Mouse (Mus musculus): ENCODE measurements around the gene Fbxw7. TPM values are rescaled to one million over a fixed set of nuclear protein-coding genes. Genes with fewer than 3 reads are reported as not detected.

Fbxw7 gene
- polyA plus RNA-seq (2012; rRNA removed): 167 and 180 TPM in 2 replicates

DNA sequence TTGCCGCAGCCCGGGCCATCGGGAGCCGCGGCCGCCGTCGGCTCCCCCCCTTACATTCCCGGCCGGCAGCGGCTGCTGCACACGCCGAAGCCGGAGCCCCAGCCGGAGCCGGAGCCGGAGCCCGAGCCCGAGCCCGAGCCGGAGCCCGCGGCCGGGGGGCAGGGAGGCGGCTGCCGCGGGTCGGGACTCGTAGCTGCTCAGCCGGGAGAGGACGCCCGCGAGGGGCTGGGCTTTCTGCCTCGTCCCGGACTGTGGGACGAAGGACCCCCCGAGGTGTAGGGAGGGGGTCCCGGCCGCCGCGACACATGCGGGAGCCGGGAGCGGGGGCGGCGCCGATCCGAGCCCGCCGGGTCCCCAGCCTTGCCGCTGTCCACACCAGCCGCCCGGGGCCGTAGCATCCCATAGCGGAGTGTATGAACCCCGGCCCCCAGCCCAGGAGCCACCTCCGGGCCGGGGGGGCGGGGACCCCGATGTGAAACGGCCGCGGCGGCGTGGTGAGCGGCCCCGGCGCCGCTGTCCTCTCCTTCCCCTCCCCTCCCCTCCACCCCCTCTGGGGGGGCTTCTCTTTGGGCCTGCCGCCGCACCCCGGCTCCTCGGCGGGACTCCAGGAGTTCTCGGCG lies at the start of gene Fbxw7:
Gene Fbxw7, plus strand, starts transcription at position 507 of the 620 bp plus-strand sequence.
- peak within 1 kb of the TSS; percentile 33 for H3K27ac ChIP-seq (ENCODE audit: insufficient read depth, low read length)
- no peak for TF ChIP-seq POLR2A (IDR thresholded peaks at IDR 0.05; ENCODE audit: extremely low read depth, insufficient read depth, low read length)
- H3K4me1 ChIP-seq (ENCODE audit: control insufficient read depth, insufficient read depth, low read length): no peaks in the 10 kb centered on the region; the same call in 1 of the 2 replicates
- peak within 1 kb of the TSS; percentile 77 for H3K4me3 ChIP-seq (ENCODE audit: insufficient read depth, low read length)

DNA sequence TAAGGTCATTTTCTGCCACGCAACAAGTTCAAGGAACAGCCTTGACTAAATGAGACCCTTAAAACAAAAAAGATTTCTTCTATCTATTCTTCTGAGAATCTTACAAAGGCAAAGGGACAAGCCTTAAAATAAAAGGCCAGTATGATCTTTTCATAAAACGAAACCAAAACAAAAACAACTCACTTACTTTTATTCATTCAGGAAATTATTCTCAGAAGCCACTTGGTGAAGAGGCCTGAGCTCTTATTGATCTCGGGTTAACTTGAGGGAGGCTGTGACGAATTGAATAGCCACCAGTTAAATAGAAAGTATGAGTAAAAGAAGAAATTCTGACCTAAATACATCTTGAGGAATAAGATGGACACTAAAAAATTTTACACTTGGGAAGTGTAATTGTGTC lies 46.1 kb upstream of the Fbxw7 start:
- H3K4me3 ChIP-seq (ENCODE audit: insufficient read depth, low read length): no peak overlapping the region

DNA sequence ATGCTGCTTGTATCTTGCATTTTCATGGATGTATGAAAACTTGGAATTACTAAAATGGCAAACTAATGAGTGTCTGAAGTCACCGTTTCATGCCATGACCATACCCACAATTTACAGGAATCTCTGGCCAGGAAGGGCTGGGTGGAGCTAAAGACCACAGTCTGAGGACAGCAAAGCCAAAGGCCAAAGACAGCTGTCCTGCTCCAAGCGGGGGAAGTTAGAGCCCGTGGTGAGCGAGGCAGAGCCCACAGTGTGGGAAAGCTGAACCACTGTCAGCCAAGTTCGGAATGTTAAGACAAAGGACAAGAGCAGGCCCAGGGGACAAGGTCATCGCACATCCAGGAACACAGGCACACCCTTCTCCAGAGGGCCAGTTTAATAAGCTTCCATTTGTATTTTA lies 45.7 kb upstream of the Fbxw7 start:
- H3K4me1 ChIP-seq (ENCODE audit: control insufficient read depth, insufficient read depth, low read length): no peaks in the 10 kb centered on the region
- no peak overlapping the region for H3K4me3 ChIP-seq (ENCODE audit: insufficient read depth, low read length)
- no peak for TF ChIP-seq POLR2A (IDR thresholded peaks at IDR 0.05; ENCODE audit: extremely low read depth, insufficient read depth, low read length)
- no peak for TF ChIP-seq CTCF (IDR thresholded peaks at IDR 0.05; ENCODE audit: extremely low read depth, insufficient read depth, low read length)
- no peak overlapping the region for H3K27ac ChIP-seq (ENCODE audit: insufficient read depth, low read length)

More for the DNA sequence above, 46.1 kb upstream of the Fbxw7 start:
- Histone ChIP-seq H3K27ac (ENCODE audit: insufficient read depth, low read length) (no peak overlapping the region), H3K4me1 (ENCODE audit: control insufficient read depth, insufficient read depth, low read length) (no peaks in the 10 kb centered on the region)
- TF ChIP-seq POLR2A (IDR thresholded peaks at IDR 0.05; ENCODE audit: extremely low read depth, insufficient read depth, low read length) (no peak), CTCF (IDR thresholded peaks at IDR 0.05; ENCODE audit: extremely low read depth, insufficient read depth, low read length) (no peak)

DNA sequence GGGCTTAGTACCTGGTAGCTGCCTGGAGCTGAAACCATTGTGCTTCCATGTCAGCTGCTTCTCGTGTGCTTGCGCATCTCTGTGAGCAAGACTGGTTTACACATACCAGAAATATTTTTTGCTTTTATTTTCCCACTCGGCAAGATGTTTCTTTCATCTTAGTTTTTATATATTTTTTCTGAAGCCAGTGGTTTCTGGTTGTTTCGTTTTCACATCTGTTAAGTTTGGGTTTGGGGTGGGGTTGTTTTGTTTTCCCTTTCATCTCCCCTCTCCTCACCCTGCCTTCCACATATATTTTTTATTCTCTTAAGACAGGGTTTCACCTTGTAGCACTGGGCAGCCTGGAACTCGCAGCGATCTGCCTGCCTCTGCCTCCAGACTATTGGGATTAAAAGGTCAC lies 44.5 kb upstream of the Fbxw7 start:
- Histone ChIP-seq H3K27ac (ENCODE audit: insufficient read depth, low read length) (no peak overlapping the region), H3K4me1 (ENCODE audit: control insufficient read depth, insufficient read depth, low read length) (no peaks in the 10 kb centered on the region), H3K4me3 (ENCODE audit: insufficient read depth, low read length) (no peak overlapping the region)
- TF ChIP-seq CTCF (IDR thresholded peaks at IDR 0.05; ENCODE audit: extremely low read depth, insufficient read depth, low read length) (no peak), POLR2A (IDR thresholded peaks at IDR 0.05; ENCODE audit: extremely low read depth, insufficient read depth, low read length) (no peak)

DNA sequence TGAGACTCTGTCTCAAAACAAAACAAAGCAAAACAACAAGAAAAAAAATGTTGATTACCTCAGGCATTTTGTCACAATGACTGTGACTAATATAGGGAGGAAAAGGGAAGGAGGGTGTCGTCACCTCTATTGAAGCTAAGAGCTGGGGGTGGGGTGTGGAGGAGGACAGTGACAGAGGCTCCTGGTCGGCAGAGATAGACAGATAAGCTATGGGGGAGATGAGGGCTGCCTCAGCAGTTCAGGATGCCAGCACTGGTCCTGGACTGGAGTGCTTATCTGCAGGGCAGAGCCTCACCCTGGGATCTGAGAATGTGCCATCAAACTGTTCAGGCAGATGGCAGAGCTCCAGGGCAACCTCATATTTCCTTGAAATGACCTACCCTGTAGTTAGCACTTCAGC lies 43.1 kb upstream of the Fbxw7 start:
- Histone ChIP-seq H3K4me1 (ENCODE audit: control insufficient read depth, insufficient read depth, low read length) (no peaks in the 10 kb centered on the region), H3K4me3 (ENCODE audit: insufficient read depth, low read length) (no peak overlapping the region), H3K27ac (ENCODE audit: insufficient read depth, low read length) (no peak overlapping the region)
- TF ChIP-seq POLR2A (IDR thresholded peaks at IDR 0.05; ENCODE audit: extremely low read depth, insufficient read depth, low read length) (no peak), CTCF (IDR thresholded peaks at IDR 0.05; ENCODE audit: extremely low read depth, insufficient read depth, low read length) (no peak)

DNA sequence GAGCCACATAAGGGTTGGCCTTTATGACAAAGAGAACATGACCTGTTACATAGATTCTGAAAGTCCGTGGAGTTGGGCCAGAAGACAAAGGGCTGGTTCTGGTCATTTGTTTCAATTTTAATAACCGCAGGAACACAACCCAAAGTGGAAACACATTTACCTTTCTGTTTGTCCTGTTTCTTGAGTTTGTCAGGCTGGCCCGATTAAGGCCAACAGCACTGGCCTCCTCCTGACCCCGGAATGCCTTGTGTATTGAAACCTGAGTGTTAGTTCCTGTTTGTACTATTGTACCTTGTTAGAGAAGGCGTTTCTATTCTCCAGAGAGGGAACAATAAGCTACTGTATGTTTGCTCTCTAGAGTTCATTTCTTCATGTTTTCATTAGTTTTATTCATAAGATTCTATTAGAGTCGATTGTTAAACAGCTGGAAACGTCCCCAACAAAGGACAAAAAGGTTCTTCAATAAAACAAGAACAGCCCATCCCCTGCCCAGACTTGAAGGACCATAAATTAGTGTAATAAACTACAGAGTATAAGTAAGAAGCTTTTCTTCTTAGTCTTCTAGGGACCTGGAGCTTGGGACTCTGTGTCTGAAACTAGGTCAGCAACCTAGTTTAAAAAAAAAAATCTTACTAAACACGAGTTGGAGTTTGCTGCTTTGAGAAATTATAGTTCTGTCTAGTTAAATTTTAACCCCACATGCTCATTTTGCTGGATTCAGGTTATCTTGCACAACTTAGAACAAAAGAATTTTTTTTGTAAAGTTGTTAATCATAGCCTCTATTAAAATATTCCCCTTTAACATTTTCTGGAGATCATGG lies 40.6 kb upstream of the Fbxw7 start:
- Histone ChIP-seq H3K4me1 (ENCODE audit: control insufficient read depth, insufficient read depth, low read length) (no peaks in the 10 kb centered on the region), H3K4me3 (ENCODE audit: insufficient read depth, low read length) (no peak overlapping the region), H3K27ac (ENCODE audit: insufficient read depth, low read length) (no peak overlapping the region)
- no peak for TF ChIP-seq POLR2A (IDR thresholded peaks at IDR 0.05; ENCODE audit: extremely low read depth, insufficient read depth, low read length)
- TF ChIP-seq CTCF (IDR thresholded peaks at IDR 0.05; ENCODE audit: extremely low read depth, insufficient read depth, low read length): no peak

DNA sequence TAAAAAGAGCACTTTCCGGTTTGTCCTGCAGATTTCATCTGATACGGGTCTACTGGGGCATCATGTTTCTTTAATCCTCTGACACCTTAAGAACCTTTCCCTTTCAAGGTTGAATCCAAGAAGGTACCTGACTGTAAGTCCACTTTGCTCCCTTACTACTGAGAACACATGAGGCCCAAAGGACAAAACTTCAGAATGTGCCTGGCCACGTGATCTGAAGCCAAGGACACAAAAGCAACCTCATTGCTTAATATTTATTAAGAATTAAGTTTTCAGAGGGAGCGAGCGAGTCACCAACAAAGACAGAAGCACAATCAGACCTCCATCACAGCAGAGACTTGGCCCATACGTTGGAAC lies 40.0 kb upstream of the Fbxw7 start:
- no peak for TF ChIP-seq POLR2A (IDR thresholded peaks at IDR 0.05; ENCODE audit: extremely low read depth, insufficient read depth, low read length)
- no peak for TF ChIP-seq CTCF (IDR thresholded peaks at IDR 0.05; ENCODE audit: extremely low read depth, insufficient read depth, low read length)
- Histone ChIP-seq H3K4me1 (ENCODE audit: control insufficient read depth, insufficient read depth, low read length) (no peaks in the 10 kb centered on the region), H3K4me3 (ENCODE audit: insufficient read depth, low read length) (no peak overlapping the region), H3K27ac (ENCODE audit: insufficient read depth, low read length) (no peak overlapping the region)

DNA sequence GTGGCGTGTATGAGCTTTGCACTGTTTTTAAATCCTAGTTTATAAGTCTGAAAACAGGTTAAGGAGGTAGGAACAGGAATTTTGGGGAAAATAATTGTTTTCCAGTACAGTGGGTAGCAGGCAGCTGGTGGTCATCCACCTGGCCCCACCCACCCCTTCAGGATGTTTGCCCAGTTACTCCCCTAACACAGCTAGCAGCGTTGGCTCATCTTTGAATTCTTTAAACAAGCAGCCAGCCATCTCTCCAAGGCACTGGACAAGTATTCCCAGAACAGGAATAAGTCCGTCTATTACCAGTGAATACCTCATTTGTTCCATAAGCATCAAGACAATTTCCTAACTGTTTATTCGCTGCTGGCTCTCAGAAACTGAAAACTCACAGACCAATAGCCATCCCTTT lies 39.5 kb upstream of the Fbxw7 start:
- H3K27ac ChIP-seq (ENCODE audit: insufficient read depth, low read length): no peak overlapping the region
- H3K4me1 ChIP-seq (ENCODE audit: control insufficient read depth, insufficient read depth, low read length): no peaks in the 10 kb centered on the region
- H3K4me3 ChIP-seq (ENCODE audit: insufficient read depth, low read length): no peak overlapping the region
- TF ChIP-seq POLR2A (IDR thresholded peaks at IDR 0.05; ENCODE audit: extremely low read depth, insufficient read depth, low read length): no peak

DNA sequence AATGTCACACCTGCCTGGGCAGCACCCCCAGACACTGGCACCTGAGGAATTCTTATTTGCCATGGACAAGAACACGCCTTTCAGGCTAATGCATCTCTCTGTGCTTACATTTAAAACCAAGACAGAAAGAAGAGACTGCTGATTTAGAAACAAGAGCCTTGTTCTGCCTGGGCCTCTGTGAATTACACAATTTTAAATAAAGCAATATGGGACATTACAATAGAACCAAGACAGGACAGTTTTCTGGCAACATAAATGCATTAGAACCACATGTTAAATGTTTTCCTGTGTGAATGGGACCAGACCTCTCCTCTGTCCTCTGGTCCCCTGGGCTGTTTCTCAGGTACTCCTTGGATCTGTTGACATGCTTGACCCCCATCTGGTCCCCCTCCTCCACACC lies 39.0 kb upstream of the Fbxw7 start:
- Histone ChIP-seq H3K4me1 (ENCODE audit: control insufficient read depth, insufficient read depth, low read length) (no peaks in the 10 kb centered on the region), H3K4me3 (ENCODE audit: insufficient read depth, low read length) (no peak overlapping the region)

DNA sequence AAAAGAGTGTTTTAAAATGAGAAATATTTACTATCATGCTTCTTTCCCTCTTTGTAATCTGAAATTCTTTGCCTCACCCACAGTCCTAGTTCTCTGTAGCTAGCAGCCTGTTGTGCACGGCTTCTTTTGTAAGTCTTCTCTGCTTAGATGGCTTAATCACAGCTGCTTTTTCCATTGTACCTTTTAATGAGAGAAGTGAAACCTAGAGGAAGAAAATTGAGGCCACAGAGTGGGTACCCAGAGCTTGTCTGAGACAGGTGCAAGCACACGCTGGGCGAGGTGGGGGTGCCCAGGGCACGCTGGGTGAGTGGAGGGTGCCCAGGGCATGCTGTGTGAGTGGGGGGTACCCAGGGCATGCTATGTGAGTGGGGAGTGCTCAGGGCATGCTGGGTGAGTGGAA lies 27.2 kb upstream of the Fbxw7 start:
- no peak for TF ChIP-seq POLR2A (IDR thresholded peaks at IDR 0.05; ENCODE audit: extremely low read depth, insufficient read depth, low read length)
- TF ChIP-seq CTCF (IDR thresholded peaks at IDR 0.05; ENCODE audit: extremely low read depth, insufficient read depth, low read length): no peak
- Histone ChIP-seq H3K27ac (ENCODE audit: insufficient read depth, low read length) (no peak overlapping the region), H3K4me3 (ENCODE audit: insufficient read depth, low read length) (no peak overlapping the region), H3K4me1 (ENCODE audit: control insufficient read depth, insufficient read depth, low read length) (no peaks in the 10 kb centered on the region)

More for the DNA sequence above, 39.0 kb upstream of the Fbxw7 start:
- TF ChIP-seq POLR2A (IDR thresholded peaks at IDR 0.05; ENCODE audit: extremely low read depth, insufficient read depth, low read length): no peak
- no peak for TF ChIP-seq CTCF (IDR thresholded peaks at IDR 0.05; ENCODE audit: extremely low read depth, insufficient read depth, low read length)
- H3K27ac ChIP-seq (ENCODE audit: insufficient read depth, low read length): no peak overlapping the region
